Mouse (Mus musculus) kidney, adult 2 months (tissue): ENCODE measurements around the gene Rasal2.

Experiments
- CTCF ChIP-seq: fragments of 200-500 bp; conservative IDR thresholded peaks from 2 replicates; pipeline ENCODE4 v1.5.1; 2011; ENCODE audit warnings: low read depth, mild to moderate bottlenecking, control low read depth, low read length, moderate library complexity, mixed read lengths; ENCODE audit not compliant: insufficient read depth, insufficient read length
- POLR2A ChIP-seq: fragments of 200-500 bp; IDR thresholded peaks from one replicate; pipeline ENCODE4 v1.6.1; 2011; ENCODE audit warnings: low read depth, low read length, control low read depth

DNA sequence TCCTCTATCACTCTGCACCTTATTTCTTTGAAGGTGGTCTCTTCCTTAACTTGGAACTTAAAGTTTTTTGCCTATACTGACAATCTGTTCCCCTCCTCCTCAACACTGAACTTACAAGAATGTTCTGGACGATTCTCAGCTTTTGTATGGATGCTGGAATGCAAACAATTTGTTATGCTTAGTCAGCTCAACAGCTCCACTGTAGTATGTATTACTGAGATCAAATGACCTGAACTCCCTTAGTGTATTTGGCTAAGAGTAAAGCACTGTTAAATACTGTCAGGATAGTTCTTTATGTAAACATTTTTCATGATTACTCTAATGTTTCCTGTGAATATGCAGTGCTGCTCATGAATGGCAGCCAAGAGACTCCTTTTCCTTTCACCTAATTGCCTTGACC is 203.6 kb downstream of the Rasal2 start:
- TF ChIP-seq CTCF (no peak), POLR2A (no peak)
